In genomic region chr3:25575526-25575925, GRCm38 (mm10) we compare ENCODE assay signal across 17 mouse cellular contexts.
"Had no signal": no experiment of that assay in that cellular context is flagged by ENCODE, and none has a peak within 500 bp of the region (broad histone marks: within the 10 kb centered on the region; RNA-seq: fewer than 3 reads in every experiment).

No protein-coding gene starts in this region.

- H3K9ac ChIP-seq: kidney, embryonic 15.5 days; limb, embryonic 13.5 days; liver, embryonic 14.5 days; lung, embryonic 14.5 days; stomach, embryonic 15.5 days had no signal

- H3K4me1 ChIP-seq: kidney, embryonic 15.5 days; limb, embryonic 13.5 days; stomach, embryonic 15.5 days had no signal

- H3K27me3 ChIP-seq: kidney, embryonic 15.5 days; limb, embryonic 13.5 days; stomach, embryonic 15.5 days had no signal

- DNase-seq: kidney, adult 2 months; kidney, postnatal 14 days; layer of hippocampus, adult 9-11 months; layer of hippocampus, postnatal 36 days; left cerebral cortex, postnatal 4 days; lung, embryonic 14.5 days; lung, postnatal 10 days; lung, postnatal 4 days; right cerebral cortex, postnatal 14 days; thymus, adult 2 months; thymus, postnatal 25 days had no signal

- H3K4me3 ChIP-seq: kidney, embryonic 15.5 days; limb, embryonic 13.5 days; stomach, embryonic 15.5 days had no signal

- H3K9me3 ChIP-seq: kidney, embryonic 15.5 days; limb, embryonic 13.5 days; stomach, embryonic 15.5 days had no signal

- H3K4me2 ChIP-seq: kidney, embryonic 15.5 days; limb, embryonic 13.5 days; lung, embryonic 14.5 days; midbrain, embryonic 11.5 days; stomach, embryonic 15.5 days had no signal

- H3K27ac ChIP-seq: kidney, embryonic 15.5 days; limb, embryonic 13.5 days; liver, embryonic 14.5 days; stomach, embryonic 15.5 days had no signal

- H3K36me3 ChIP-seq: kidney, embryonic 15.5 days; limb, embryonic 13.5 days; stomach, embryonic 15.5 days had no signal

- ATAC-seq: midbrain, embryonic 16.5 days had no signal
